Mouse (Mus musculus): ENCODE measurements around the gene Nln.

Gene Nln

GRCm38 (mm10) chr13:104029511-104029910 is 79.9 kb downstream of the Nln start:
- in situ Hi-C loops (cut with MboI; ENCODE audit: low pct_unique_long_range_greater_than_20kb in 1 of 2, low sequenced_read_pairs in 2 of 2, unreplicated experiment in 1 of 2): no loop called here

- in situ Hi-C loops (cut with MboI; ENCODE audit: low pct_unique_long_range_greater_than_20kb in 1 of 2, low sequenced_read_pairs in 2 of 2, unreplicated experiment in 1 of 2): no loop called here
Measured at GRCm38 (mm10) chr13:104029089-104029488, 80.3 kb downstream of the Nln start.

- in situ Hi-C loops (cut with MboI; ENCODE audit: low pct_unique_long_range_greater_than_20kb in 1 of 2, low sequenced_read_pairs in 2 of 2, unreplicated experiment in 1 of 2): no loop called here
Measured at GRCm38 (mm10) chr13:104026525-104026924, 82.9 kb downstream of the Nln start.

GRCm38 (mm10) chr13:104025710-104025995 is 83.8 kb downstream of the Nln start:
- in situ Hi-C loops (cut with MboI; ENCODE audit: low pct_unique_long_range_greater_than_20kb in 1 of 2, low sequenced_read_pairs in 2 of 2, unreplicated experiment in 1 of 2): no loop called here

GRCm38 (mm10) chr13:104024856-104025709 is 84.3 kb downstream of the Nln start:
- in situ Hi-C loops (cut with MboI; ENCODE audit: low pct_unique_long_range_greater_than_20kb in 1 of 2, low sequenced_read_pairs in 2 of 2, unreplicated experiment in 1 of 2): no loop called here

- in situ Hi-C loops (cut with MboI; ENCODE audit: low pct_unique_long_range_greater_than_20kb in 1 of 2, low sequenced_read_pairs in 2 of 2, unreplicated experiment in 1 of 2): no loop called here
Measured at GRCm38 (mm10) chr13:104024275-104024674, 85.1 kb downstream of the Nln start.

- in situ Hi-C loops (cut with MboI; ENCODE audit: low pct_unique_long_range_greater_than_20kb in 1 of 2, low sequenced_read_pairs in 2 of 2, unreplicated experiment in 1 of 2): no loop called here
Measured at GRCm38 (mm10) chr13:104023356-104023911, 86.0 kb downstream of the Nln start.

GRCm38 (mm10) chr13:104018466-104019076 is 90.8 kb downstream of the Nln start:
- in situ Hi-C loops (cut with MboI; ENCODE audit: low pct_unique_long_range_greater_than_20kb in 1 of 2, low sequenced_read_pairs in 2 of 2, unreplicated experiment in 1 of 2): no loop called here

- in situ Hi-C loops (cut with MboI; ENCODE audit: low pct_unique_long_range_greater_than_20kb in 1 of 2, low sequenced_read_pairs in 2 of 2, unreplicated experiment in 1 of 2): no loop called here
Measured at GRCm38 (mm10) chr13:104015246-104016105, 93.9 kb downstream of the Nln start.

GRCm38 (mm10) chr13:104014038-104014437 is 95.4 kb downstream of the Nln start:
- in situ Hi-C loops (cut with MboI; ENCODE audit: low pct_unique_long_range_greater_than_20kb in 1 of 2, low sequenced_read_pairs in 2 of 2, unreplicated experiment in 1 of 2): no loop called here

- in situ Hi-C loops (cut with MboI; ENCODE audit: low pct_unique_long_range_greater_than_20kb in 1 of 2, low sequenced_read_pairs in 2 of 2, unreplicated experiment in 1 of 2): no loop called here
Measured at GRCm38 (mm10) chr13:104013380-104013779, 96.0 kb downstream of the Nln start.

GRCm38 (mm10) chr13:104012214-104012833 is 97.1 kb downstream of the Nln start:
- in situ Hi-C loops (cut with MboI; ENCODE audit: low pct_unique_long_range_greater_than_20kb in 1 of 2, low sequenced_read_pairs in 2 of 2, unreplicated experiment in 1 of 2): no loop called here

- in situ Hi-C loops (cut with MboI; ENCODE audit: low pct_unique_long_range_greater_than_20kb in 1 of 2, low sequenced_read_pairs in 2 of 2, unreplicated experiment in 1 of 2): no loop called here
Measured at GRCm38 (mm10) chr13:104011289-104011688, 98.1 kb downstream of the Nln start.

- in situ Hi-C loops (cut with MboI; ENCODE audit: low pct_unique_long_range_greater_than_20kb in 1 of 2, low sequenced_read_pairs in 2 of 2, unreplicated experiment in 1 of 2): no loop called here
Measured at GRCm38 (mm10) chr13:104005231-104005845, 104.1 kb downstream of the Nln start.

GRCm38 (mm10) chr13:103994085-103994455 is 115.3 kb downstream of the Nln start:
- in situ Hi-C loops (cut with MboI; ENCODE audit: low pct_unique_long_range_greater_than_20kb in 1 of 2, low sequenced_read_pairs in 2 of 2, unreplicated experiment in 1 of 2): no loop called here

- in situ Hi-C loops (cut with MboI; ENCODE audit: low pct_unique_long_range_greater_than_20kb in 1 of 2, low sequenced_read_pairs in 2 of 2, unreplicated experiment in 1 of 2): no loop called here
Measured at GRCm38 (mm10) chr13:103993142-103994084, 116.0 kb downstream of the Nln start.

GRCm38 (mm10) chr13:103986660-103987059 is 122.8 kb downstream of the Nln start:
- in situ Hi-C loops (cut with MboI; ENCODE audit: low pct_unique_long_range_greater_than_20kb in 1 of 2, low sequenced_read_pairs in 2 of 2, unreplicated experiment in 1 of 2): no loop called here

Data from mouse embryonic stem cell (cell line).